Mouse (Mus musculus) cerebellum, adult 11 months (tissue): ENCODE data around the gene Gm16506.
"Not testable (repeated sequence)": the region's sequence is repeated elsewhere in the genome, so short reads cannot be mapped to it uniquely, and the experiment has no call there.

Source experiments
- DNase-seq: peaks from one replicate; pipeline ENCODE4 v3.0.0; 2022

The Gm16506 gene

DNA sequence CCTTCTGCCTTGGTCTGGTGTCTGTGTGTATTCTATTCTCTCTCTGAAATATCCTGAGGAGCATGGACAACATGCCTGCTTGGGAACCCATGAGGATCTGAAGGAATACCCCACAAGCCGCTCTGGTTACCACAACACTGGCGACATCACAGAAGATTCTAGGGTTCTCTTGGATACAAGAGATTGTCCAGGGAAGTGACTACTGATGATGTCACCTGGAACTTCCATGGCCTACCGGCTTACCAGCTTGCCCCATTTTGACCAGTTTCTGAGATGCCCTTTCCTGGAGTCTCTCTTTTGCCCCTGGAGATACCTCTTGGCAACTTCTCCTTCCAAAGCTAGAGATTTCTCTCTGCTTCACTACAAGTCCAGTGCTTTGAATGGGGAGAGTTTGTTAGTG lies at the start of gene Gm16506:
Gm16506 (minus strand) TSS at position 101 of the 400 bp plus-strand sequence.
- not testable (repeated sequence) for DNase-seq

DNA sequence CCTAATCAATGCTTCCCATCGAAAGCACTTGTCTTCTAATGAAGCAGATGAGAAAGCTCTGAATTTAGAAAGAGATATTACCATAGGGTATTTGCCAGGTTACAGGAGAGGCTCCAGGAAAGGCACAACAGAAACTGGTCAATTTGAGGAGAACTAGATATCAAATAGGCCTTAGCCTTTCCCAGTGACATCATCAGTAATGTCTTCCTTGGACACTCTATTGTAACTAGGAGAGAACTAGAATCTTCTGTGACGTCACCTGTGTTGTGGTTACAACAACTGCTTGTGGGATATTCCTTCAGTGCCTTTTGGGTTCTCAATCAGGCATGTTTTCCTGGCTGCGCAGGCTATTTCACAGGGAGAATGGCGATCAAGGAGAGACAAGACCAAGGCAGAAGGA lies 20.3 kb upstream of the Gm16506 start, which contains the start of gene Gm6526:
Gm6526 (plus strand) TSS at position 301 of the 400 bp plus-strand sequence.
- DNase-seq: not testable (repeated sequence)

DNA sequence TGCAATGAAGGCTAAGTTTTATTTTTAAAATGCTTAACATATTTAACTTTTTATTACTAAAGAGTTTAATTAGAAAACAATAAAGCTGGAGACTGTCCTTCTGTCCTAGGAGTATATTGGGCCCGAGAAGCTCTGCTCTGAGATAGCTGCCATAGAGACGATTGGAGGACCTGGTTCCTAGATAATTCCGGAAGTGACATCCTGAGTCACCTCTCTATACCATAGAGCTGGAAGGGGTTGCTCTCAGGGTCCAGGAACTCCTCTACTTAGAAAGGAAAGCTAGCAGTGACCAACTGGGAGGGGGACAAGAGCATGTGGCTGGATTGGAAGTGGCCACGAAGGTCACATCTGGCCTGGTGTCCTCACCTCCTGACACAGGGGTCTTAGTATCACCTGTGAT lies 29.7 kb downstream of the Gm16506 start, which contains the start of gene Gm7324:
Gm7324 (plus strand) TSS at position 208 of the 400 bp plus-strand sequence.
- DNase-seq: not testable (repeated sequence)

DNA sequence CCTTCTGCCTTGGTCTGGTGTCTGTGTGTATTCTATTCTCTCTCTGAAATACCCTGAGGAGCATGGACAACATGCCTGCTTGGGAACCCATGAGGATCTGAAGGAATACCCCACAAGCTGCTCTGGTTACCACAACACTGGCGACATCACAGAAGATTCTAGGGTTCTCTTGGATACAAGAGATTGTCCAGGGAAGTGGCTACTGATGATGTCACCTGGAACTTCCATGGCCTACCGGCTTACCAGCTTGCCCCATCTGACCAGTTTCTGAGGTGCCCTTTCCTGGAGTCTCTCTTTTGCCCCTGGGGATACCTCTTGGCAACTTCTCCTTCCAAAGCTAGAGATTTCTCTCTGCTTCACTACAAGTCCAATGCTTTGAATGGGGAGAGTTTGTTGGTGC lies 50.2 kb downstream of the Gm16506 start, which contains the start of gene Gm8165:
Gm8165 (minus strand) TSS at position 101 of the 400 bp plus-strand sequence.
- not testable (repeated sequence) for DNase-seq
